8 mouse cellular contexts compared by ENCODE assay signal in the genomic region with DNA sequence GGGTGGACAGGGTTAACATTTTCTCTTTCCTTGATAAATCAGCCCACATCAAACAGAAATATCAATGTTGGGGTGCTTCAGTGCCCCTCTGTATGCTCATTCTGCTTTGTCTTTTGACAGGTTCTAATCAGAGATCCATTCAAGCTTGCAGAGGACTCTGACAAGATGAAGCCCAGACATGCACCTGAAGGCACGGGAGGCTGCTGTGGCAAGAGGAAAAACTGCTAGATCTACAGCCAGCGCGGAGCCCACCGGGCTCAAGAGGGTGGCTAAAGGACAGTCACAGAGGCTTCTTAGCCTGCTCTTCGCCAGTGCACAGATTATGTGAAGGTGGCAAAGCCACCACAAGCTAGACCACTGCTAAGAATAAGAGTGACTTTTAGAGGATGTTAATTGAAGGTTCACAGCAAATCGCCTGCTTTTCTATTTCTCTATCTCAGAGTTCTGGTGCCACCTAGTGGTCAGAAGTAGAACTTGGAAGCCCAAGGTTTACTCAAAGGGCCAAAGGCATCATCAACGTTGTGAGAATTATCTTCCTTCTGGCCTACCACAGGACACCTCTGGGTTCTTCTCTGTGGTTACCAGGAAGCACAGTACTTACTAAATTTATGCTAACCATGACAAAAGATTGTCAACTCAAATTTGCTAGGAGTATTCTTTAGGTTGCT. TPM values are rescaled to one million over a fixed set of nuclear protein-coding genes. Genes with fewer than 3 reads are reported as not detected.
A peak's percentile ranks its signal among the peaks of the same experiment; 100 is the strongest.
DNase-seq lines count a peak whose midpoint lies in the region; ATAC-seq and TF ChIP-seq lines count a peak whose summit lies in the region.

No protein-coding gene starts in this region.

- no peaks in the 10 kb centered on the region for H3K4me1 ChIP-seq in forebrain, embryonic 14.5 days (ENCODE audit: control insufficient read depth, insufficient read depth, low read length)
- no peaks in the 10 kb centered on the region for H3K4me1 ChIP-seq in kidney, adult 2 months (ENCODE audit: control insufficient read depth, insufficient read depth, low read length)
- H3K4me1 ChIP-seq in limb, embryonic 11.5 days (ENCODE audit: control insufficient read depth, insufficient read depth, low read length) = no peaks in the 10 kb centered on the region

- peak; percentile 77 for TF ChIP-seq CTCF in brain, embryonic 14.5 days (IDR thresholded peaks at IDR 0.05; ENCODE audit: borderline replicate concordance, extremely low read depth, insufficient read depth, insufficient read length)
- TF ChIP-seq CTCF in kidney, adult 2 months (conservative IDR thresholded peaks at IDR 0.05; ENCODE audit: insufficient read depth, insufficient read length, low read depth, low read length) = peak; percentile 46

- H3K36me3 ChIP-seq in forebrain, embryonic 14.5 days (ENCODE audit: control insufficient read depth, insufficient read depth, low read length) = no peaks in the 10 kb centered on the region
- no peaks in the 10 kb centered on the region; the same call in 1 of the 2 replicates for H3K36me3 ChIP-seq in kidney, adult 2 months (ENCODE audit: control insufficient read depth, insufficient read depth, low read length)
- H3K36me3 ChIP-seq in limb, embryonic 11.5 days (ENCODE audit: control insufficient read depth, insufficient read depth, low read length) = no peaks in the 10 kb centered on the region

- H3K27ac ChIP-seq in forebrain, embryonic 14.5 days (ENCODE audit: low read depth, low read length) = no peak overlapping the region
- no peak overlapping the region for H3K27ac ChIP-seq in kidney, adult 2 months (ENCODE audit: insufficient read depth, low read depth, low read length)
- H3K27ac ChIP-seq in limb, embryonic 11.5 days (replicated peaks; ENCODE audit: low read depth, low read length) = no peak overlapping the region

- no peak for TF ChIP-seq POLR2A in brain, embryonic 14.5 days (IDR thresholded peaks at IDR 0.05; ENCODE audit: borderline replicate concordance, extremely low read depth, insufficient read depth, insufficient read length, poor library complexity, severe bottlenecking)
- TF ChIP-seq POLR2A in kidney, adult 2 months (IDR thresholded peaks at IDR 0.05; ENCODE audit: low read depth, low read length) = no peak

- H3K4me2 ChIP-seq in forebrain, embryonic 14.5 days (ENCODE audit: low read length) = no peak overlapping the region
- H3K4me2 ChIP-seq in limb, embryonic 11.5 days (ENCODE audit: low read depth, severe bottlenecking) = no peak overlapping the region

- peak; percentile 27 for DNase-seq in 3134 (ENCODE audit: extremely low read depth, insufficient read length, low spot score)
- DNase-seq in brain, embryonic 14.5 days (ENCODE audit: low read depth) = peak; percentile 83
- peak; percentile 89 for DNase-seq in forebrain, embryonic 14.5 days (ENCODE audit: low spot score)
- DNase-seq in kidney, adult 2 months = peak; percentile 75
- peak; percentile 69 for DNase-seq in limb, embryonic 11.5 days (ENCODE audit: low spot score)
- DNase-seq in retina, postnatal 1 day = peak; percentile 80
- DNase-seq in c-Kit-positive CD71-positive TER-119-positive erythroid progenitor cells, embryonic 14.5 days (ENCODE audit: low spot score) = no peak

- WGBS in forebrain, embryonic 14.5 days = 48% methylated on average over 7 of the region's 7 CpGs
- WGBS in kidney, adult 2 months = 56% methylated on average over 7 of the region's 7 CpGs
- WGBS in limb, embryonic 11.5 days = 53% methylated on average over 7 of the region's 7 CpGs

- ATAC-seq in CD4-positive, CD25-positive, alpha-beta regulatory T cell, adult 4 months = peak; percentile 62
- ATAC-seq in forebrain, embryonic 14.5 days = peak; percentile 42; the same call in 1 of the 2 replicates
- no peak for ATAC-seq in limb, embryonic 11.5 days (ENCODE audit: insufficient number of reproducible peaks, low FRiP score, low TSS enrichment, low read depth)

- no peaks in the 10 kb centered on the region for H3K9me3 ChIP-seq in forebrain, embryonic 14.5 days (replicated peaks; ENCODE audit: control insufficient read depth, low read length)
- H3K9me3 ChIP-seq in limb, embryonic 11.5 days (ENCODE audit: control insufficient read depth, low read length) = no peaks in the 10 kb centered on the region

- no peak overlapping the region for H3K4me3 ChIP-seq in forebrain, embryonic 14.5 days (ENCODE audit: low read depth, low read length)
- no peak overlapping the region for H3K4me3 ChIP-seq in kidney, adult 2 months (ENCODE audit: insufficient read depth, low read depth, low read length)
- no peak overlapping the region for H3K4me3 ChIP-seq in limb, embryonic 11.5 days (ENCODE audit: low read depth, low read length)

- no peak overlapping the region for H3K9ac ChIP-seq in forebrain, embryonic 14.5 days (ENCODE audit: low read length)
- H3K9ac ChIP-seq in limb, embryonic 11.5 days (ENCODE audit: low read length) = no peak overlapping the region

- H3K27me3 ChIP-seq in forebrain, embryonic 14.5 days (replicated peaks; ENCODE audit: control insufficient read depth, insufficient read depth, low read length) = no peaks in the 10 kb centered on the region
- H3K27me3 ChIP-seq in kidney, adult 2 months (replicated peaks; ENCODE audit: control insufficient read depth, insufficient read depth, low read length) = no peaks in the 10 kb centered on the region
- no peaks in the 10 kb centered on the region for H3K27me3 ChIP-seq in limb, embryonic 11.5 days (ENCODE audit: control insufficient read depth, insufficient read depth, low read length)

RNA-seq across cellular contexts. Expression of gene Cnnm2, which starts 20.9 kb away (rescaled TPM):
- polyA plus RNA-seq in CD4-positive, CD25-positive, alpha-beta regulatory T cell, adult 4 months (2017; shearing (Covaris generic)) = under 1 TPM; 0.42 to 0.61 TPM
- polyA plus RNA-seq in brain, embryonic 14.5 days (2012; rRNA removed) = 11.3 and 15.5 TPM in 2 replicates
- polyA plus RNA-seq in forebrain, embryonic 14.5 days (2014; fragmentation: Nextera tagmentation; extraction: Ambion mirVana) = 2.8 and 4.1 TPM in 2 replicates
- polyA plus RNA-seq in kidney, adult 2 months (2012; rRNA removed) = 26.4 and 36.1 TPM in 2 replicates
- 2.4 and 2.5 TPM in 2 replicates for polyA plus RNA-seq in limb, embryonic 11.5 days (2014; fragmentation: Nextera tagmentation; extraction: Ambion mirVana)

RNA-seq across cellular contexts. Expression of gene As3mt, which starts 33.2 kb away (rescaled TPM):
- polyA plus RNA-seq in CD4-positive, CD25-positive, alpha-beta regulatory T cell, adult 4 months (2017; shearing (Covaris generic)) = 10 to 100 TPM; 15.1 to 15.2 TPM
- polyA plus RNA-seq in brain, embryonic 14.5 days (2012; rRNA removed) = 13.4 and 16.9 TPM in 2 replicates
- 19.8 and 22.6 TPM in 2 replicates for polyA plus RNA-seq in forebrain, embryonic 14.5 days (2014; fragmentation: Nextera tagmentation; extraction: Ambion mirVana)
- polyA plus RNA-seq in kidney, adult 2 months (2012; rRNA removed) = 28.8 and 43.7 TPM in 2 replicates
- 34.2 and 37.3 TPM in 2 replicates for polyA plus RNA-seq in limb, embryonic 11.5 days (2014; fragmentation: Nextera tagmentation; extraction: Ambion mirVana)

RNA-seq across cellular contexts. Expression of gene Borcs7, which starts 50.8 kb away (rescaled TPM):
- 1 to 10 TPM; 6.8 to 7.4 TPM for polyA plus RNA-seq in CD4-positive, CD25-positive, alpha-beta regulatory T cell, adult 4 months (2017; shearing (Covaris generic))
- 10.2 and 12.3 TPM in 2 replicates for polyA plus RNA-seq in brain, embryonic 14.5 days (2012; rRNA removed)
- 10.5 and 12.5 TPM in 2 replicates for polyA plus RNA-seq in forebrain, embryonic 14.5 days (2014; fragmentation: Nextera tagmentation; extraction: Ambion mirVana)
- 4.8 and 6.0 TPM in 2 replicates for polyA plus RNA-seq in kidney, adult 2 months (2012; rRNA removed)
- polyA plus RNA-seq in limb, embryonic 11.5 days (2014; fragmentation: Nextera tagmentation; extraction: Ambion mirVana) = 11.8 and 14.6 TPM in 2 replicates
